ENCODE assay signal across 20 mouse cellular contexts in the genomic region with DNA sequence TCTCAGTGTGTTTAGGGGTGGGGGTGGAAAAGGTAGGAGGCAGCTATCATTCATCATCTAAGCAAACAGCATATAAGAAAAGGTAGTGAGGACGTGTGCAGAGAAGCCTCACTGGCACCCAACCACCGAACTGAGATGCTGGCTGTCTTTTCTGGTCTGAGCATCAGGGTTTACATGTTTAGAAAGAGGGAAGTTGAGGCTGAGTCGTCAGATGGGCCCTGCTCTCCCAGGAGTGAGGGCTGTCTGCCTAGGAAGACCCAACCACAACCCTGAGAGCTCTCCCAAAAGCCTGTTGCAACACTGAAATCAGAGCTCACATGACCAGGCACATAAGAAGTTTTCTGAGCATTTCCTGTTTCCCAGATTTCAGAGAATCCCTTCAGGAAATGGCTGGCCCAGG.
DNase-seq lines count a peak whose midpoint lies in the region; ATAC-seq and TF ChIP-seq lines count a peak whose summit lies in the region.
"Had no signal": no experiment of that assay in that cellular context is flagged by ENCODE, and none has a peak within 500 bp of the region (broad histone marks: within the 10 kb centered on the region; RNA-seq: fewer than 3 reads in every experiment).

No protein-coding gene starts in this region.

- TF ChIP-seq CTCF in bone marrow, adult 2 months (IDR thresholded peaks at IDR 0.05; ENCODE audit: control insufficient read depth, insufficient read depth, low read length): no peak
- TF ChIP-seq CTCF in lung, postnatal 0 days (IDR thresholded peaks at IDR 0.05): no peak

- peak overlapping the region; percentile 55; the same call in 1 of the 2 replicates for H3K27ac ChIP-seq in bone marrow, adult 2 months (ENCODE audit: control insufficient read depth, insufficient read depth, low read depth, low read length, poor library complexity)
- no peak overlapping the region; the same call in 1 of the 2 replicates for H3K27ac ChIP-seq in lung, postnatal 0 days (ENCODE audit: low read length)
- H3K27ac ChIP-seq: embryonic facial prominence, embryonic 10.5 days; forebrain, embryonic 13.5 days; gastrocnemius, adult 2 months; hindbrain, embryonic 15.5 days had no signal

- no peak overlapping the region for H3K4me3 ChIP-seq in bone marrow, adult 2 months (replicated peaks; ENCODE audit: control insufficient read depth, low read depth, low read length)
- no peak overlapping the region for H3K4me3 ChIP-seq in lung, postnatal 0 days (ENCODE audit: low read depth, low read length)
- H3K4me3 ChIP-seq: embryonic facial prominence, embryonic 10.5 days; forebrain, embryonic 13.5 days; gastrocnemius, adult 2 months; hindbrain, embryonic 15.5 days had no signal

- no peak overlapping the region for H3K9ac ChIP-seq in lung, postnatal 0 days (replicated peaks; ENCODE audit: low read depth)
- H3K9ac ChIP-seq: forebrain, embryonic 13.5 days; forebrain, postnatal 0 days; hindbrain, embryonic 15.5 days had no signal

- TF ChIP-seq EP300 in lung, postnatal 0 days (IDR thresholded peaks at IDR 0.05): no peak

- H3K9me3 ChIP-seq in lung, postnatal 0 days (ENCODE audit: low read length): no peaks in the 10 kb centered on the region
- H3K9me3 ChIP-seq: embryonic facial prominence, embryonic 10.5 days; forebrain, embryonic 13.5 days; hindbrain, embryonic 15.5 days had no signal

- DNase-seq in CD4-positive, CD25-positive, alpha-beta regulatory T cell, adult 2 months (ENCODE audit: low read depth, low spot score): peak; percentile 33
- DNase-seq in 3T3-L1 (ENCODE audit: low read depth, low spot score): peak; percentile 32
- no peak for DNase-seq in lung, postnatal 0 days (ENCODE audit: low spot score)
- no peak for DNase-seq in cerebellum, adult 9-11 months
- DNase-seq in thymus, postnatal 36 days: no peak
- DNase-seq: adrenal gland, postnatal 14 days; cerebellum, adult 8-10 months; cerebellum, postnatal 36 days; forebrain, postnatal 0 days; gastrocnemius, adult 2 months; gastrocnemius, postnatal 25 days; heart, postnatal 10 days had no signal

- H3K36me3 ChIP-seq in lung, postnatal 0 days (ENCODE audit: insufficient read depth, low read length): no peaks in the 10 kb centered on the region
- H3K36me3 ChIP-seq: embryonic facial prominence, embryonic 10.5 days; hindbrain, embryonic 15.5 days had no signal

- no peaks in the 10 kb centered on the region for H3K27me3 ChIP-seq in lung, postnatal 0 days (replicated peaks; ENCODE audit: insufficient read depth, low read length)
- H3K27me3 ChIP-seq: forebrain, embryonic 13.5 days; hindbrain, embryonic 15.5 days; Patski had no signal

- H3K4me2 ChIP-seq in lung, postnatal 0 days (replicated peaks; ENCODE audit: low read depth, low read length): no peak overlapping the region
- H3K4me2 ChIP-seq: forebrain, embryonic 13.5 days; hindbrain, embryonic 15.5 days had no signal

- WGBS in bone marrow, adult 2 months: 9% methylated on average over 3 of the region's 3 CpGs
- WGBS in lung, postnatal 0 days: 49% methylated on average over 3 of the region's 3 CpGs

- no peak for ATAC-seq in CD4-positive, CD25-positive, alpha-beta regulatory T cell, adult 4 months
- peak; percentile 38 to 53; a peak in 2 of 4 replicates for ATAC-seq in hematopoietic stem cell, adult 5-6 weeks (replicated peaks in 1 of 2; ENCODE audit: insufficient read depth in 1 of 2, low FRiP score in 2 of 2, low TSS enrichment in 1 of 2, low read depth in 1 of 2, poor library complexity in 2 of 2, severe bottlenecking in 2 of 2)
- no peak for ATAC-seq in lung, postnatal 0 days
- ATAC-seq: forebrain, embryonic 13.5 days; forebrain, postnatal 0 days; intestine, embryonic 16.5 days; Patski had no signal

- TF ChIP-seq POLR2A in bone marrow, adult 2 months (IDR thresholded peaks at IDR 0.05; ENCODE audit: borderline replicate concordance, control insufficient read depth, low read depth, low read length): no peak

- peaks cover 5% of the 10 kb centered on the region; the same call in 1 of the 2 replicates for H3K4me1 ChIP-seq in bone marrow, adult 2 months (ENCODE audit: control insufficient read depth, insufficient read depth, low read length)
- peaks cover 2% of the 10 kb centered on the region; the same call in 1 of the 2 replicates for H3K4me1 ChIP-seq in lung, postnatal 0 days (ENCODE audit: insufficient read depth, low read depth, low read length)
- H3K4me1 ChIP-seq: hindbrain, embryonic 15.5 days had no signal

Comparison
In these comparisons a context has a peak if more than half of its experiments do, and no peak if none do; other contexts are left out.
1. DNase-seq: peak in CD4-positive, CD25-positive, alpha-beta regulatory T cell, adult 2 months (single experiment) and 3T3-L1 (single experiment); none in lung, postnatal 0 days (single experiment), cerebellum, adult 9-11 months (single experiment) and thymus, postnatal 36 days (0 of 2).
2. ATAC-seq: peak in hematopoietic stem cell, adult 5-6 weeks (2 of 2); none in CD4-positive, CD25-positive, alpha-beta regulatory T cell, adult 4 months (single experiment) and lung, postnatal 0 days (single experiment).